Mouse (Mus musculus) CH12.LX (cell line): ENCODE data around the gene Pcgf6. TPM values are rescaled to one million over a fixed set of nuclear protein-coding genes. Genes with fewer than 3 reads are reported as not detected.

Source experiments
- DNase-seq: peaks from one replicate; pipeline ENCODE4 v3.0.0-alpha.2; 2013; ENCODE audit errors: extremely low read depth
- H3K27ac ChIP-seq: 2 replicates; pipeline ENCODE4 v1.5.1; 2012; ENCODE audit warnings: low read depth, mild to moderate bottlenecking, control low read depth, moderate library complexity; ENCODE audit not compliant: insufficient read depth
- H3K27me3 ChIP-seq: replicated peaks from 2 replicates; pipeline ENCODE3; 2012; ENCODE audit warnings: inconsistent platforms
- H3K36me3 ChIP-seq, 2 experiments: replicated peaks in 1 of 2; 2 replicates each; pipeline versions ENCODE3 to v1.6.1; 2012; ENCODE audit warnings: inconsistent platforms in 1 of 2, low read length in 1 of 2, mild to moderate bottlenecking in 1 of 2, mixed read lengths in 1 of 2, moderate library complexity in 1 of 2; ENCODE audit not compliant: control insufficient read depth in 1 of 2, insufficient read depth in 1 of 2
- H3K4me1 ChIP-seq, 2 experiments: 2 replicates each; pipeline ENCODE4 v1.6.1; 2012; ENCODE audit warnings: inconsistent platforms in 1 of 2, moderate library complexity in 1 of 2; ENCODE audit not compliant: insufficient read depth in 2 of 2, control insufficient read depth in 1 of 2
- H3K4me2 ChIP-seq: 2 replicates; pipeline ENCODE4 v1.6.1; 2012; ENCODE audit warnings: low read depth, mild to moderate bottlenecking, control low read depth; ENCODE audit not compliant: poor library complexity, insufficient read depth, severe bottlenecking
- H3K4me3 ChIP-seq, 3 experiments: fragments of 150-350 bp in 1 of 3; sonication (generic) in 1 of 3; replicated peaks in 1 of 3; 2 replicates each; pipeline versions ENCODE3 to v1.5.1; 2011 to 2012; ENCODE audit warnings: low read depth in 2 of 3, low read length in 2 of 3, mild to moderate bottlenecking in 2 of 3, moderate library complexity in 2 of 3, control low read depth in 1 of 3, improper control_type of control experiment in 1 of 3, inconsistent platforms in 1 of 3, mixed read lengths in 1 of 3; ENCODE audit not compliant: poor library complexity in 1 of 3
- H3K79me2 ChIP-seq: replicated peaks from 2 replicates; pipeline ENCODE4 v1.6.1; 2012; ENCODE audit warnings: mild to moderate bottlenecking, moderate library complexity; ENCODE audit not compliant: control insufficient read depth, poor library complexity, insufficient read depth, severe bottlenecking; ENCODE audit errors: extremely low read depth
- H3K9ac ChIP-seq: 2 replicates; pipeline ENCODE4 v1.6.1; 2012; ENCODE audit warnings: low read depth, mild to moderate bottlenecking, control low read depth, moderate library complexity; ENCODE audit not compliant: insufficient read depth
- H3K9me3 ChIP-seq: replicated peaks from 2 replicates; pipeline ENCODE3; 2012; ENCODE audit warnings: low read length, inconsistent platforms, mixed read lengths
- CHD1 ChIP-seq: IDR thresholded peaks from 2 replicates; pipeline ENCODE4 v1.6.1; 2012; ENCODE audit warnings: low read depth, low read length, improper control_type of control experiment, inconsistent platforms
- CHD2 ChIP-seq: IDR thresholded peaks from 2 replicates; pipeline ENCODE4 v1.6.1; 2011; ENCODE audit warnings: low read length, improper control_type of control experiment
- CTCF ChIP-seq, 2 experiments: IDR thresholded peaks in 1 of 2; conservative IDR thresholded peaks in 1 of 2; 2 replicates each; pipeline ENCODE4 v1.5.1; 2011 to 2012; ENCODE audit warnings: low read depth in 2 of 2, low read length in 2 of 2, improper control_type of control experiment in 1 of 2, inconsistent platforms in 1 of 2, mild to moderate bottlenecking in 1 of 2, moderate library complexity in 1 of 2
- E2F4 ChIP-seq: IDR thresholded peaks from 2 replicates; pipeline ENCODE4 v1.6.1; 2011; ENCODE audit warnings: low read depth, low read length, improper control_type of control experiment; ENCODE audit not compliant: insufficient replicate concordance
- ETS1 ChIP-seq: conservative IDR thresholded peaks from 2 replicates; pipeline ENCODE4 v1.6.1; 2012; ENCODE audit warnings: low read depth, mild to moderate bottlenecking, inconsistent platforms, low read length, improper control_type of control experiment, moderate library complexity
- HCFC1 ChIP-seq: IDR thresholded peaks from 2 replicates; pipeline ENCODE4 v1.6.1; 2012; ENCODE audit warnings: low read depth, mild to moderate bottlenecking, inconsistent platforms, low read length, improper control_type of control experiment
- IRF4 ChIP-seq: IDR thresholded peaks from 2 replicates; pipeline ENCODE4 v1.6.1; 2014; ENCODE audit warnings: low read depth, mild to moderate bottlenecking, inconsistent platforms, low read length, improper control_type of control experiment
- JUN ChIP-seq: IDR thresholded peaks from 2 replicates; pipeline ENCODE4 v1.6.1; 2011; ENCODE audit warnings: low read depth, mild to moderate bottlenecking, low read length, improper control_type of control experiment, moderate library complexity; ENCODE audit not compliant: insufficient read depth
- JUND ChIP-seq: conservative IDR thresholded peaks from 2 replicates; pipeline ENCODE4 v1.6.1; 2011; ENCODE audit warnings: low read depth, low read length, improper control_type of control experiment
- KAT2A ChIP-seq: IDR thresholded peaks from 2 replicates; pipeline ENCODE4 v1.6.1; 2012; ENCODE audit warnings: low read length, improper control_type of control experiment, inconsistent platforms; ENCODE audit not compliant: insufficient replicate concordance
- MAFK ChIP-seq: IDR thresholded peaks from 2 replicates; pipeline ENCODE4 v1.6.1; 2011; ENCODE audit warnings: low read length, improper control_type of control experiment; ENCODE audit not compliant: insufficient replicate concordance
- MAX ChIP-seq: IDR thresholded peaks from 2 replicates; pipeline ENCODE4 v1.6.1; 2011; ENCODE audit warnings: low read length, improper control_type of control experiment
- MAZ ChIP-seq: IDR thresholded peaks from 2 replicates; pipeline ENCODE4 v1.6.1; 2012; ENCODE audit warnings: low read depth, mild to moderate bottlenecking, inconsistent platforms, low read length, improper control_type of control experiment, moderate library complexity
- MYC ChIP-seq: IDR thresholded peaks from 2 replicates; pipeline ENCODE4 v1.6.1; 2011; ENCODE audit warnings: low read depth, mild to moderate bottlenecking, improper control_type of control experiment, low read length
- NELFE ChIP-seq: IDR thresholded peaks from 2 replicates; pipeline ENCODE4 v1.6.1; 2011; ENCODE audit warnings: low read depth, low read length, improper control_type of control experiment
- NRF1 ChIP-seq: IDR thresholded peaks from 2 replicates; pipeline ENCODE4 v1.6.1; 2014; ENCODE audit warnings: low read depth, mild to moderate bottlenecking, inconsistent platforms, low read length, improper control_type of control experiment, moderate library complexity
- PAX5 ChIP-seq: IDR thresholded peaks from 2 replicates; pipeline ENCODE4 v1.6.1; 2012; ENCODE audit warnings: low read length, inconsistent platforms, mixed read lengths
- POLR2A ChIP-seq: IDR thresholded peaks from 2 replicates; pipeline ENCODE4 v1.6.1; 2011; ENCODE audit warnings: low read depth, mild to moderate bottlenecking, improper control_type of control experiment, low read length
- POLR2AphosphoS2 ChIP-seq: IDR thresholded peaks from 2 replicates; pipeline ENCODE4 v1.6.1; 2011; ENCODE audit warnings: low read depth, low read length, improper control_type of control experiment
- RAD21 ChIP-seq: IDR thresholded peaks from 2 replicates; pipeline ENCODE4 v1.6.1; 2011; ENCODE audit warnings: low read depth, mild to moderate bottlenecking, low read length, improper control_type of control experiment, moderate library complexity
- RCOR1 ChIP-seq: conservative IDR thresholded peaks from 2 replicates; pipeline ENCODE4 v1.6.1; 2012; ENCODE audit warnings: low read depth, mild to moderate bottlenecking, inconsistent platforms, low read length, improper control_type of control experiment
- SMC3 ChIP-seq: IDR thresholded peaks from 2 replicates; pipeline ENCODE4 v1.6.1; 2011; ENCODE audit warnings: low read depth, low read length, improper control_type of control experiment
- TCF12 ChIP-seq: IDR thresholded peaks from 2 replicates; pipeline ENCODE4 v1.6.1; 2014; ENCODE audit warnings: low read depth, mild to moderate bottlenecking, inconsistent platforms, low read length, improper control_type of control experiment
- UBTF ChIP-seq: IDR thresholded peaks from 2 replicates; pipeline ENCODE4 v1.6.1; 2012; ENCODE audit warnings: low read depth, mild to moderate bottlenecking, inconsistent platforms, low read length, improper control_type of control experiment, moderate library complexity
- ZC3H11A ChIP-seq: IDR thresholded peaks from 2 replicates; pipeline ENCODE4 v1.6.1; 2012; ENCODE audit warnings: low read depth, mild to moderate bottlenecking, inconsistent platforms, low read length, improper control_type of control experiment
- ZKSCAN1 ChIP-seq: IDR thresholded peaks from 2 replicates; pipeline ENCODE4 v1.6.1; 2012; ENCODE audit warnings: low read depth, inconsistent platforms, low read length, improper control_type of control experiment, borderline replicate concordance
- ZMIZ1 ChIP-seq: IDR thresholded peaks from 2 replicates; pipeline ENCODE4 v1.6.1; 2012; ENCODE audit warnings: low read depth, mild to moderate bottlenecking, inconsistent platforms, low read length, improper control_type of control experiment
- ZNF384 ChIP-seq: IDR thresholded peaks from 2 replicates; pipeline ENCODE4 v1.6.1; 2012; ENCODE audit warnings: low read depth, low read length, improper control_type of control experiment, inconsistent platforms
- dilution Hi-C: fragments of 300-500 bp; cut with MboI; formaldehyde crosslinking; loops from 2 replicates; pipeline ENCODE4 v1.14.3; 2020; ENCODE audit warnings: low sequenced_read_pairs; ENCODE audit not compliant: extremely low pct_unique_long_range_greater_than_20kb, extremely low pct_ligation_motif_present
- in situ Hi-C: fragments of 300-500 bp; cut with MboI; formaldehyde crosslinking; loops from 3 replicates; pipeline ENCODE4 v1.14.3; 2019; ENCODE audit warnings: low sequenced_read_pairs, low pct_ligation_motif_present, low pct_unique_long_range_greater_than_20kb, mixed read lengths
- polyA plus RNA-seq: library from polyadenylated mRNA; unstranded; fragments of >175 nt; gene quantifications from 2 replicates; pipeline ENCODE4 v1.2.1, GENCODE M21; 2012; ENCODE audit warnings: low read depth; ENCODE audit not compliant: insufficient read length
- total RNA-seq, 2 experiments: library from RNA; depleted of rRNA; stranded (reverse); fragments of 300-350 nt in 1 of 2; fragments of >200 nt in 1 of 2; gene quantifications; 2 replicates each; pipeline ENCODE4 v1.2.3; 2012 to 2014

Gene Pcgf6
- total and polyA plus RNA-seq, 3 experiments, result 17.3 to 43.8 (median 39.7) TPM

- no peaks in the 10 kb centered on the region for H3K9me3 ChIP-seq
- in situ Hi-C loops, result no loop called here
- TF ChIP-seq E2F4, result no peak
- no peak for TF ChIP-seq RCOR1
- no peak for TF ChIP-seq UBTF
- TF ChIP-seq MYC, result no peak
- TF ChIP-seq NELFE, result no peak
- TF ChIP-seq PAX5, result no peak
- no peak for TF ChIP-seq KAT2A
- no peak for TF ChIP-seq MAZ
- TF ChIP-seq MAFK, result no peak
- no peak for TF ChIP-seq MAX
- TF ChIP-seq CHD1, result no peak
- TF ChIP-seq IRF4, result no peak
- no peak for TF ChIP-seq ZMIZ1
- no peak for TF ChIP-seq JUN
- no peak for TF ChIP-seq ZKSCAN1
- no peak for TF ChIP-seq ZNF384
- TF ChIP-seq TCF12, result no peak
- no peak for TF ChIP-seq ETS1
- TF ChIP-seq ZC3H11A, result no peak
- TF ChIP-seq JUND, result no peak
- TF ChIP-seq, all 38 proteins: peak for 0
- Histone ChIP-seq H3K27me3 (no peaks in the 10 kb centered on the region), H3K4me3 (no peak overlapping the region), H3K4me2 (no peak overlapping the region), H3K4me1 (peaks cover 6 to 22% of the 10 kb centered on the region in 2 experiments), H3K9ac (no peak overlapping the region), H3K79me2 (no peaks in the 10 kb centered on the region), H3K36me3 (peaks cover 25 to 44% of the 10 kb centered on the region in 2 experiments), H3K27ac (no peak overlapping the region)
- dilution Hi-C loops, result no loop called here
- no peak for DNase-seq
Measured at GRCm38 (mm10) chr19:47031770-47032169, 18.9 kb downstream of the Pcgf6 start.

- Histone ChIP-seq H3K9ac (no peak overlapping the region), H3K4me3 (no peak overlapping the region), H3K9me3 (no peaks in the 10 kb centered on the region), H3K4me2 (no peak overlapping the region), H3K79me2 (no peaks in the 10 kb centered on the region), H3K27me3 (no peaks in the 10 kb centered on the region), H3K27ac (no peak overlapping the region), H3K36me3 (peaks cover 17 to 32% of the 10 kb centered on the region in 2 experiments), H3K4me1 (peaks cover 1 to 10% of the 10 kb centered on the region in 2 experiments)
- dilution Hi-C loops, result no loop called here
- TF ChIP-seq PAX5 (no peak), MAFK (no peak), CHD2 (no peak), UBTF (no peak), SMC3 (no peak), CTCF (conservative IDR thresholded peaks at IDR 0.05 in 1 of 2, IDR thresholded peaks at IDR 0.05 in 1 of 2; ENCODE audit: low read depth in 2 of 2, low read length in 2 of 2) (no peak), NELFE (no peak), RAD21 (no peak), KAT2A (no peak), MAZ (no peak), RCOR1 (no peak), NRF1 (no peak), POLR2AphosphoS2 (no peak), HCFC1 (no peak), POLR2A (no peak)
- DNase-seq, result no peak
- in situ Hi-C loops, result no loop called here
Measured at GRCm38 (mm10) chr19:47029796-47030195, 20.9 kb downstream of the Pcgf6 start.
